Mouse (Mus musculus): ENCODE data around the gene Mamdc2.

DNA sequence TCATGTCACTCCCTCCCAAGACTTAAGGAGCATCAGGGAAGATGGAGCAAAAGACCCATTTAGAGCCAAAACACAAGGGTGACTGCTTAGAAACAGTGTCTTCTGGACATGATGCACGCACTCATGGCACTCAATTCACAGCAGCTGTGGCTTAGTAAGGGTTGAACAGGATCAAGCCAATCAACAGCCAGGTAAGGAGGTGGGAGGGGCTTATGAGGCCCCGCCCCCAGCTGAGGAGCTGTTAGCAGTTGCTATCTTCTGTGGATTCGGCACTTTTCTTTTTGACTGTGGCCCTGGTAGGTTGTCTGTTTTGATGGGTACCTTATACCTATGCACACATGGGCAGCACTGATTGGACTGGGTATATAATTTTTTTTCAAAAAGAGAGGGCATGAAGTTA, 48.3 kb upstream of the Mamdc2 start:
- no peak for TF ChIP-seq CTCF (IDR thresholded peaks at IDR 0.05; ENCODE audit: borderline replicate concordance, extremely low read depth, insufficient read depth, insufficient read length)
- TF ChIP-seq POLR2A (IDR thresholded peaks at IDR 0.05; ENCODE audit: borderline replicate concordance, extremely low read depth, insufficient read depth, insufficient read length, poor library complexity, severe bottlenecking), result no peak

Data from brain, embryonic 14.5 days (tissue).